Mouse (Mus musculus) heart, embryonic 10.5 days (tissue): ENCODE measurements at regions not wholly inside any gene's neighbourhood (a gene's known extent, or its start where the extent isn't known, plus 50 kb on each side); places are given as distances from the start of the nearest gene placed in this dataset.

Experiments
- DNase-seq: peaks from one replicate; pipeline ENCODE4 v3.0.0-alpha.2; 2017; ENCODE audit warnings: low spot score
- H3K27ac ChIP-seq: fragments of 300-500 bp; sonication (generic); 2 replicates; pipeline ENCODE4 v1.5.1; 2016; ENCODE audit warnings: mild to moderate bottlenecking
- H3K27me3 ChIP-seq: fragments of 300-500 bp; sonication (generic); 2 replicates; pipeline ENCODE4 v1.6.1; 2016; ENCODE audit warnings: mild to moderate bottlenecking; ENCODE audit not compliant: poor library complexity, insufficient read depth, severe bottlenecking
- H3K36me3 ChIP-seq: fragments of 300-500 bp; sonication (generic); 2 replicates; pipeline ENCODE4 v1.6.1; 2016; ENCODE audit warnings: mild to moderate bottlenecking, moderate library complexity
- H3K4me1 ChIP-seq: fragments of 300-500 bp; sonication (generic); 2 replicates; pipeline ENCODE4 v1.6.1; 2016; ENCODE audit warnings: mild to moderate bottlenecking
- H3K4me3 ChIP-seq: fragments of 300-500 bp; sonication (generic); 2 replicates; pipeline ENCODE4 v1.5.1; 2016; ENCODE audit warnings: mild to moderate bottlenecking, moderate library complexity
- H3K9me3 ChIP-seq: fragments of 300-500 bp; sonication (generic); 2 replicates; pipeline ENCODE4 v1.6.1; 2016; ENCODE audit warnings: mild to moderate bottlenecking, moderate library complexity
- WGBS: fragments of 180-500 bp; shearing (Covaris S2); methylation state at CpG from one replicate; pipeline ENCODE4 v1.1.7; 2016; 5-methylcytosine and 5-hydroxymethylcytosine counted together

- Histone ChIP-seq H3K4me3 (no peak overlapping the region), H3K36me3 (no peaks in the 10 kb centered on the region), H3K4me1 (no peaks in the 10 kb centered on the region), H3K9me3 (no peaks in the 10 kb centered on the region), H3K27me3 (no peaks in the 10 kb centered on the region), H3K27ac (no peak overlapping the region)
- no peak for DNase-seq
- 72% methylated on average over 2 of the region's 2 CpGs for WGBS
These were observed 124.1 kb downstream of the Sem1 start for GRCm38 (mm10) chr6:6454396-6454795.

- no peak for DNase-seq
- no peaks in the 10 kb centered on the region for H3K4me1 ChIP-seq
- WGBS = 79% methylated on average over 3 of the region's 3 CpGs
- no peaks in the 10 kb centered on the region for H3K36me3 ChIP-seq
- no peaks in the 10 kb centered on the region for H3K27me3 ChIP-seq
- H3K9me3 ChIP-seq = no peaks in the 10 kb centered on the region
- H3K27ac ChIP-seq = no peak overlapping the region
- no peak overlapping the region for H3K4me3 ChIP-seq
These were observed 143.6 kb downstream of the Sem1 start for GRCm38 (mm10) chr6:6434855-6435254.

- no peaks in the 10 kb centered on the region for H3K36me3 ChIP-seq
- H3K4me3 ChIP-seq = no peak overlapping the region
- WGBS = 80% methylated on average over 5 of the region's 5 CpGs
- H3K4me1 ChIP-seq = no peaks in the 10 kb centered on the region
- no peak overlapping the region for H3K27ac ChIP-seq
- no peaks in the 10 kb centered on the region for H3K27me3 ChIP-seq
- DNase-seq = no peak
- no peaks in the 10 kb centered on the region for H3K9me3 ChIP-seq
These were observed 144.1 kb downstream of the Sem1 start for GRCm38 (mm10) chr6:6434261-6434802.

- WGBS = 80% methylated on average over 6 of the region's 6 CpGs
These were observed 145.3 kb downstream of the Sem1 start for GRCm38 (mm10) chr6:6433179-6433578.

GRCm38 (mm10) chr6:6414654-6415610, 163.5 kb downstream of the Sem1 start:
- DNase-seq = no peak
- no peak overlapping the region for H3K27ac ChIP-seq
- H3K27me3 ChIP-seq = no peaks in the 10 kb centered on the region
- H3K9me3 ChIP-seq = no peaks in the 10 kb centered on the region
- H3K4me3 ChIP-seq = no peak overlapping the region
- H3K36me3 ChIP-seq = no peaks in the 10 kb centered on the region
- no peaks in the 10 kb centered on the region for H3K4me1 ChIP-seq
- 83% methylated on average over 9 of the region's 9 CpGs for WGBS

More at GRCm38 (mm10) chr6:6433179-6433578, 145.3 kb downstream of the Sem1 start:
- no peaks in the 10 kb centered on the region for H3K27me3 ChIP-seq
- no peaks in the 10 kb centered on the region for H3K36me3 ChIP-seq
- no peak for DNase-seq
- H3K4me1 ChIP-seq = no peaks in the 10 kb centered on the region
- no peak overlapping the region for H3K27ac ChIP-seq
- H3K9me3 ChIP-seq = no peaks in the 10 kb centered on the region
- no peak overlapping the region for H3K4me3 ChIP-seq

GRCm38 (mm10) chr6:6397997-6398396, 180.5 kb downstream of the Sem1 start:
- Histone ChIP-seq H3K4me1 (no peaks in the 10 kb centered on the region), H3K4me3 (no peak overlapping the region), H3K36me3 (no peaks in the 10 kb centered on the region), H3K27me3 (no peaks in the 10 kb centered on the region), H3K27ac (no peak overlapping the region), H3K9me3 (no peaks in the 10 kb centered on the region)
- DNase-seq = no peak
- 72% methylated on average over 3 of the region's 3 CpGs for WGBS

- 64% methylated on average over 16 of the region's 16 CpGs for WGBS
- H3K27ac ChIP-seq = no peak overlapping the region
- no peak for DNase-seq
- H3K4me1 ChIP-seq = peaks cover 3% of the 10 kb centered on the region; the same call in 1 of the 2 replicates
- H3K36me3 ChIP-seq = no peaks in the 10 kb centered on the region
- H3K9me3 ChIP-seq = no peaks in the 10 kb centered on the region
- no peaks in the 10 kb centered on the region; the same call in 1 of the 2 replicates for H3K27me3 ChIP-seq
- H3K4me3 ChIP-seq = no peak overlapping the region
These were observed 172.8 kb upstream of the Slc25a13 start for GRCm38 (mm10) chr6:6389454-6390445.

- DNase-seq = no peak
- WGBS = 41% methylated on average over 5 of the region's 5 CpGs
- no peaks in the 10 kb centered on the region for H3K36me3 ChIP-seq
- H3K9me3 ChIP-seq = no peaks in the 10 kb centered on the region
- H3K27me3 ChIP-seq = no peaks in the 10 kb centered on the region; the same call in 1 of the 2 replicates
- no peak overlapping the region for H3K27ac ChIP-seq
- H3K4me3 ChIP-seq = no peak overlapping the region
- peaks cover 3% of the 10 kb centered on the region; the same call in 1 of the 2 replicates for H3K4me1 ChIP-seq
These were observed 172.0 kb upstream of the Slc25a13 start for GRCm38 (mm10) chr6:6388835-6389440.

GRCm38 (mm10) chr6:6387571-6387970, 170.6 kb upstream of the Slc25a13 start:
- WGBS = 81% methylated on average over 5 of the region's 5 CpGs
- Histone ChIP-seq H3K27me3 (no peaks in the 10 kb centered on the region; the same call in 1 of the 2 replicates), H3K27ac (no peak overlapping the region)

GRCm38 (mm10) chr6:6384971-6385370, 168.0 kb upstream of the Slc25a13 start:
- Histone ChIP-seq H3K4me3 (no peak overlapping the region), H3K27ac (no peak overlapping the region), H3K4me1 (peaks cover 3% of the 10 kb centered on the region; the same call in 1 of the 2 replicates), H3K9me3 (no peaks in the 10 kb centered on the region), H3K36me3 (no peaks in the 10 kb centered on the region), H3K27me3 (no peaks in the 10 kb centered on the region; the same call in 1 of the 2 replicates)
- DNase-seq = no peak
- 79% methylated on average over 7 of the region's 7 CpGs for WGBS

More at GRCm38 (mm10) chr6:6387571-6387970, 170.6 kb upstream of the Slc25a13 start:
- H3K4me1 ChIP-seq = peaks cover 3% of the 10 kb centered on the region; the same call in 1 of the 2 replicates
- no peaks in the 10 kb centered on the region for H3K9me3 ChIP-seq
- no peak overlapping the region for H3K4me3 ChIP-seq
- DNase-seq = no peak
- H3K36me3 ChIP-seq = no peaks in the 10 kb centered on the region

- Histone ChIP-seq H3K4me3 (no peak overlapping the region), H3K36me3 (no peaks in the 10 kb centered on the region)
These were observed 167.5 kb upstream of the Slc25a13 start for GRCm38 (mm10) chr6:6384441-6384840.

GRCm38 (mm10) chr6:6372421-6372820, 155.4 kb upstream of the Slc25a13 start:
- no peaks in the 10 kb centered on the region for H3K36me3 ChIP-seq
- no peak overlapping the region for H3K27ac ChIP-seq
- H3K27me3 ChIP-seq = no peaks in the 10 kb centered on the region
- no peaks in the 10 kb centered on the region for H3K9me3 ChIP-seq
- H3K4me3 ChIP-seq = no peak overlapping the region
- DNase-seq = no peak
- 79% methylated on average over 3 of the region's 3 CpGs for WGBS
- peaks cover 3% of the 10 kb centered on the region; the same call in 1 of the 2 replicates for H3K4me1 ChIP-seq

More at GRCm38 (mm10) chr6:6384441-6384840, 167.5 kb upstream of the Slc25a13 start:
- Histone ChIP-seq H3K27ac (no peak overlapping the region), H3K9me3 (no peaks in the 10 kb centered on the region), H3K4me1 (peaks cover 3% of the 10 kb centered on the region; the same call in 1 of the 2 replicates), H3K27me3 (no peaks in the 10 kb centered on the region; the same call in 1 of the 2 replicates)
- WGBS = 73% methylated on average over 6 of the region's 6 CpGs
- no peak for DNase-seq
